ENCODE assay signal across 8 mouse cellular contexts in the genomic region with DNA sequence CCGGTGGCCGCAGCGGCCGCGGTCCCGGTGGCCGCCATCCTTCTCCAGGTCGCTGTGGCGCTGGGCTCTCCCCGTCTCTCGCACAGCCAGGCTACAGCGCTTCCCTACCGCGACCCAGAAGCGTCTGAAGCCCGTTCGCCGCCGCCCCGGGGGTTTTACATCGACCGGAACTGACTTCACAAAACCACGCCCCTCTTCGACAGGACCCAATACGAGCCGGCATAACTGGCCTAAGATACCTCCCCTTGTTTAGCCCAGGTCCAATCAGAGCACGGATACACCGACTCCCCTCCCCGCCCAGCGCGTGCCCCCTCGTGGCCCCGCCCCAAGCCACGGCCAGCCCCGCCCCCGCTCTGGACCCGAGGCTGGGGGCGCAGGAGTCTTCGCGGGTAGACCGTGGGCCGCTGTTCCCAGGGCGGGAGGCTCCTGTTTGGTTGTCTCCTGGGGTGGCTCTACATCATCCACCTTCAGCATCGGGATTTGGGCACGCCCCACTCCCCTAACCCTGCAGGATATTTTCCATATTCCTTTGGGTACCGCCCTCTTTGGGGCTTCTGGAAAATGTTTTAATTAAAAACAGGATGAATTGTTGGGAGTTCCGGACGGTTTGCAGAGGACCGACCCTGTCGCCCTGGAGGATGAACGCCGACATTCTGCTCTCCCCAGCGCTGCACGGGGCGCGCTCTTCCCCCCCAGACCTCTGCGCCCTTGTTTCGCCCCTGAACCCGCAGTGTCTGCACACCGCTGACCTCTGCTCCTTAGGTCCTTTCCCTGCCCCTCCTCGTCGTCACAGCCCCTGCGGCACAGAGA. TPM values are rescaled to one million over a fixed set of nuclear protein-coding genes. Genes with fewer than 3 reads are reported as not detected.
A peak's percentile ranks its signal among the peaks of the same experiment; 100 is the strongest.
DNase-seq lines count a peak whose midpoint lies in the region; ATAC-seq and TF ChIP-seq lines count a peak whose summit lies in the region.

Gene Aplp2, minus strand, starts transcription at position 126 of the 810 bp plus-strand sequence.

- peak; percentile 99 for ATAC-seq in activated CD4-positive, CD25-positive, alpha-beta regulatory T cell, adult 4 months

- peak; percentile 95 to 96 for DNase-seq in gastrocnemius, adult 8-10 months (ENCODE audit: low spot score in 2 of 2)
- peak; percentile 88 for DNase-seq in hindlimb bud, embryonic 11.5 days (ENCODE audit: extremely low spot score, low read depth, low spot score)
- peak; percentile 98 for DNase-seq in left cerebral cortex, adult 8-10 months (ENCODE audit: low spot score in 2 of 2)
- DNase-seq in right cerebral cortex, postnatal 10 days (ENCODE audit: low spot score in 2 of 2), result peak; percentile 98 to 99
- peak; percentile 94 for DNase-seq in urinary bladder, postnatal 25 days (ENCODE audit: low spot score)

- peak; percentile 98 for TF ChIP-seq POLR2A in cortical plate, adult 2 months (IDR thresholded peaks at IDR 0.05; ENCODE audit: extremely low read depth, insufficient read depth, low read length)

- peaks cover 52% of the 10 kb centered on the region for H3K27me3 ChIP-seq in megakaryocyte, embryonic 14.5 days (replicated peaks)

- no peak for TF ChIP-seq CTCF in cortical plate, adult 2 months (IDR thresholded peaks at IDR 0.05; ENCODE audit: extremely low read depth, insufficient read depth, low read length)

- H3K4me1 ChIP-seq in cortical plate, adult 2 months (ENCODE audit: control insufficient read depth, insufficient read depth, low read length), result peaks cover 7% of the 10 kb centered on the region
- H3K4me1 ChIP-seq in megakaryocyte, embryonic 14.5 days, result peaks cover 20% of the 10 kb centered on the region

- H3K27ac ChIP-seq in cortical plate, adult 2 months (ENCODE audit: insufficient read depth, low read length), result peak within 1 kb of the TSS; percentile 96

- H3K36me3 ChIP-seq in megakaryocyte, embryonic 14.5 days (replicated peaks; ENCODE audit: low read length), result no peaks in the 10 kb centered on the region

- no peaks in the 10 kb centered on the region for H3K9me3 ChIP-seq in megakaryocyte, embryonic 14.5 days

- peak within 1 kb of the TSS; percentile 55 for H3K4me3 ChIP-seq in cortical plate, adult 2 months (ENCODE audit: insufficient read depth, low read length)
- peak within 1 kb of the TSS; percentile 95 for H3K4me3 ChIP-seq in megakaryocyte, embryonic 14.5 days (replicated peaks)

RNA-seq across cellular contexts. Expression of gene Aplp2, which starts in this region (rescaled TPM):
- polyA plus RNA-seq in activated CD4-positive, CD25-positive, alpha-beta regulatory T cell, adult 4 months (2017; shearing (Covaris generic)), result 10 to 100 TPM; 66.4 to 72.8 TPM
- polyA plus RNA-seq in cortical plate, adult 2 months (2012; rRNA removed), result 710 and 720 TPM in 2 replicates
- total RNA-seq in gastrocnemius, adult 8-10 months (2022), result 100 to 1,000 TPM in 3 of 4 experiments, 10 to 100 TPM in 1; 91.3 to 137 (median 108) TPM
- 100 to 1,000 TPM; 531 to 605 (median 581) TPM for total RNA-seq in left cerebral cortex, adult 8-10 months (2022)
- 4.7 TPM in 1 of 2 replicates, not detected in the other for polyA plus RNA-seq in megakaryocyte, embryonic 14.5 days (2012; ENCODE audit: insufficient read depth, low replicate concordance)

Comparison
In these comparisons a context has a peak if more than half of its experiments do, and no peak if none do; other contexts are left out.
1. Peak in every context shown above with its lines: DNase-seq, ATAC-seq, H3K4me3 ChIP-seq and H3K27ac ChIP-seq.
2. RNA of gene Aplp2 (polyA plus RNA-seq): 710 to 720 TPM in cortical plate, adult 2 months and 66.4 to 72.8 TPM in activated CD4-positive, CD25-positive, alpha-beta regulatory T cell, adult 4 months; 4.7 TPM in megakaryocyte, embryonic 14.5 days; every median in the first group is over 10 times any median in the second.